Comparison of ENCODE assay signal across 9 mouse cellular contexts in genomic region chr15:8577480-8577881, GRCm38 (mm10). TPM values are rescaled to one million over a fixed set of nuclear protein-coding genes. Genes with fewer than 3 reads are reported as not detected.
A peak's percentile ranks its signal among the peaks of the same experiment; 100 is the strongest.
DNase-seq lines count a peak whose midpoint lies in the region; ATAC-seq and TF ChIP-seq lines count a peak whose summit lies in the region.
"Had no signal": no experiment of that assay in that cellular context is flagged by ENCODE, and none has a peak within 500 bp of the region (broad histone marks: within the 10 kb centered on the region; RNA-seq: fewer than 3 reads in every experiment).

No protein-coding gene starts in this region.

- peak; percentile 51 for DNase-seq in hindbrain, embryonic 10.5 days (ENCODE audit: low spot score)
- peak; percentile 42 to 63 for DNase-seq in CD8-positive naive resting alpha-beta T cell, adult 2 months (ENCODE audit: low read depth in 2 of 2, low spot score in 2 of 2)
- DNase-seq in adrenal gland, postnatal 36 days: peak; percentile 41 to 67
- peak; percentile 49 for DNase-seq in gastrocnemius, adult 2 months
- DNase-seq in layer of hippocampus, adult 11-12 months (ENCODE audit: low spot score): peak; percentile 73
- DNase-seq in lung, postnatal 14 days: peak; percentile 66
- peak; percentile 29 for DNase-seq in testis, postnatal 14 days (ENCODE audit: low spot score)

- WGBS in hindbrain, embryonic 10.5 days: 8% methylated on average over 3 of the region's 3 CpGs
- WGBS in hindbrain, embryonic 13.5 days: 2% methylated on average over 3 of the region's 3 CpGs

- H3K27me3 ChIP-seq in hindbrain, embryonic 10.5 days (ENCODE audit: insufficient read depth, poor library complexity, severe bottlenecking): peaks cover 8% of the 10 kb centered on the region
- H3K27me3 ChIP-seq in hindbrain, embryonic 13.5 days: peaks cover 10% of the 10 kb centered on the region; the same call in 1 of the 2 replicates

- no peaks in the 10 kb centered on the region for H3K36me3 ChIP-seq in hindbrain, embryonic 10.5 days
- no peaks in the 10 kb centered on the region for H3K36me3 ChIP-seq in hindbrain, embryonic 13.5 days
- H3K36me3 ChIP-seq: hindbrain, embryonic 15.5 days had no signal

- TF ChIP-seq CTCF in gastrocnemius, adult 2 months (IDR thresholded peaks at IDR 0.05): peak; percentile 71

- H3K4me3 ChIP-seq in hindbrain, embryonic 10.5 days: no peak overlapping the region
- H3K4me3 ChIP-seq in hindbrain, embryonic 13.5 days: no peak overlapping the region
- no peak overlapping the region for H3K4me3 ChIP-seq in gastrocnemius, adult 2 months
- H3K4me3 ChIP-seq: hindbrain, embryonic 15.5 days had no signal

- no peaks in the 10 kb centered on the region for H3K9me3 ChIP-seq in hindbrain, embryonic 10.5 days
- no peaks in the 10 kb centered on the region for H3K9me3 ChIP-seq in hindbrain, embryonic 13.5 days
- H3K9me3 ChIP-seq: hindbrain, embryonic 15.5 days had no signal

- intact Hi-C loops in gastrocnemius, adult 2 months (cut with DNase I): no loop called here

- H3K27ac ChIP-seq in hindbrain, embryonic 10.5 days: no peak overlapping the region
- no peak overlapping the region for H3K27ac ChIP-seq in hindbrain, embryonic 13.5 days
- no peak overlapping the region for H3K27ac ChIP-seq in gastrocnemius, adult 2 months
- H3K27ac ChIP-seq: hindbrain, embryonic 15.5 days had no signal

- H3K4me2 ChIP-seq in hindbrain, embryonic 13.5 days: no peak overlapping the region
- H3K4me2 ChIP-seq: hindbrain, embryonic 15.5 days had no signal

- no peak for ATAC-seq in hindbrain, embryonic 13.5 days (ENCODE audit: low FRiP score)

- H3K4me1 ChIP-seq in hindbrain, embryonic 10.5 days (replicated peaks): peaks cover 3% of the 10 kb centered on the region; the same call in 1 of the 2 replicates
- no peaks in the 10 kb centered on the region for H3K4me1 ChIP-seq in hindbrain, embryonic 13.5 days (replicated peaks)
- H3K4me1 ChIP-seq: hindbrain, embryonic 15.5 days had no signal

- H3K9ac ChIP-seq in hindbrain, embryonic 13.5 days: no peak overlapping the region
- H3K9ac ChIP-seq: hindbrain, embryonic 15.5 days had no signal

RNA-seq across cellular contexts. Expression of gene Gm2310, which starts 57.7 kb away (rescaled TPM):
- not detected in 2 replicates for polyA plus RNA-seq in hindbrain, embryonic 10.5 days (2016; fragmentation: Nextera tagmentation; extraction: Ambion mirVana)
- not detected in 2 replicates for polyA plus RNA-seq in hindbrain, embryonic 13.5 days (2015; fragmentation: Nextera tagmentation; extraction: Ambion mirVana)
- not detected for total RNA-seq in adrenal gland, postnatal 36 days (2021)
- not detected for total RNA-seq in gastrocnemius, adult 2 months (2021)
- polyA plus RNA-seq: hindbrain, embryonic 15.5 days had no signal
